Mouse (Mus musculus) G1E (cell line): ENCODE measurements around the gene Sik3. TPM values are rescaled to one million over a fixed set of nuclear protein-coding genes. Genes with fewer than 3 reads are reported as not detected.
"Not testable (repeated sequence)": the region's sequence is repeated elsewhere in the genome, so short reads cannot be mapped to it uniquely, and the experiment has no call there.

Experiments used
- ATAC-seq: 2 replicates; pipeline ENCODE4 v1.8.0; 2016; ENCODE audit warnings: mild to moderate bottlenecking; ENCODE audit not compliant: insufficient number of reproducible peaks, poor library complexity, low FRiP score, severe bottlenecking; ENCODE audit errors: extremely low read depth
- DNase-seq: peaks from one replicate; pipeline ENCODE4 v3.0.0; 2012; ENCODE audit warnings: low spot score
- H3K27me3 ChIP-seq: 2 replicates; pipeline ENCODE4 v1.6.1; 2012; ENCODE audit warnings: mild to moderate bottlenecking, low read length, inconsistent platforms; ENCODE audit not compliant: insufficient read depth
- H3K36me3 ChIP-seq: replicated peaks from 2 replicates; pipeline ENCODE3; 2012; ENCODE audit warnings: mild to moderate bottlenecking, inconsistent platforms
- H3K4me1 ChIP-seq: 2 replicates; pipeline ENCODE4 v1.6.1; 2012; ENCODE audit warnings: low read depth, low read length, inconsistent platforms, mixed read lengths; ENCODE audit not compliant: insufficient read depth
- H3K4me3 ChIP-seq: 2 replicates; pipeline ENCODE4 v1.5.1; 2012; ENCODE audit warnings: low read depth, mild to moderate bottlenecking, inconsistent platforms, low read length, moderate library complexity, mixed read lengths
- H3K9me3 ChIP-seq: replicated peaks from 2 replicates; pipeline ENCODE4 v1.6.1; 2012; ENCODE audit warnings: inconsistent platforms
- CTCF ChIP-seq: IDR thresholded peaks from 2 replicates; pipeline ENCODE4 v1.5.1; 2012; ENCODE audit warnings: low read depth, low read length, inconsistent platforms, mixed read lengths
- GATA1 ChIP-seq: IDR thresholded peaks from 2 replicates; pipeline ENCODE4 v1.6.1; 2012; ENCODE audit warnings: borderline replicate concordance, low read length, inconsistent platforms, mixed read lengths
- GATA2 ChIP-seq: IDR thresholded peaks from 2 replicates; pipeline ENCODE4 v1.6.1; 2012; ENCODE audit warnings: low read depth, low read length, inconsistent platforms, borderline replicate concordance
- POLR2AphosphoS5 ChIP-seq: IDR thresholded peaks from 2 replicates; pipeline ENCODE4 v1.6.1; 2012; ENCODE audit warnings: low read depth, low read length, inconsistent platforms; ENCODE audit not compliant: insufficient replicate concordance
- TAL1 ChIP-seq: conservative IDR thresholded peaks from 2 replicates; pipeline ENCODE4 v1.6.1; 2012; ENCODE audit warnings: low read depth, low read length, inconsistent platforms, mixed read lengths
- polyA plus RNA-seq: library from polyadenylated mRNA; stranded (reverse); fragments of >175 nt; gene quantifications from 2 replicates; pipeline ENCODE4 v1.2.3, GENCODE M21; 2012
- total RNA-seq, 2 experiments: library from RNA; stranded (forward) in 1 of 2; stranded (reverse) in 1 of 2; fragments of 200-1000 nt in 1 of 2; fragments of >200 nt in 1 of 2; fragmentation: Nextera tagmentation in 1 of 2; gene quantifications; 2 replicates each; pipeline ENCODE4 v1.2.3; 2014 to 2017

Sik3 gene
- total and polyA plus RNA-seq, 3 experiments = 30.5 to 99.0 (median 49.1) TPM

DNA sequence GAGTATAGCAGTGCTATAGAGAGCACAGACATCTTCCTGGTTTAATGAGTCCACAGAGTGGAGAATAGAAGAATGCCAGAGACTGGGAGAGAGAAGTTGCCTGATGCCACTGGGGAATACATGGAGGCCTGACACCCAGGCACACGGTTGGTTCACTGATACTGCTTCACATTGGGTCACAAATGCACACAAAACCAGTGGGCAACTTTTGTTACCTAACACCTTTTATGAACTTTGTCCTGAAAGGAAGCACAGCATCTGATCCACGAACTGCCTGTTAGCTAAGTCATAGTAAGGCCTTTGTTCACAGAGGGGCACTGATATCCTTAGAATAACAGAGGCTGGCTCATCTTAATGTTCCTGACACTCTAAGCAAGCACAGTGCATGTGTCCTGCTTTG lies 116.6 kb downstream of the Sik3 start:
- peaks cover 69% of the 10 kb centered on the region for H3K36me3 ChIP-seq
- no peaks in the 10 kb centered on the region; the same call in 1 of the 2 replicates for H3K4me1 ChIP-seq
- no peak overlapping the region for H3K4me3 ChIP-seq
- TF ChIP-seq GATA2 (no peak), TAL1 (no peak), GATA1 (no peak), POLR2AphosphoS5 (no peak), CTCF (no peak)
- ATAC-seq = no peak
- DNase-seq = no peak
- no peaks in the 10 kb centered on the region for H3K9me3 ChIP-seq
- no peaks in the 10 kb centered on the region for H3K27me3 ChIP-seq

DNA sequence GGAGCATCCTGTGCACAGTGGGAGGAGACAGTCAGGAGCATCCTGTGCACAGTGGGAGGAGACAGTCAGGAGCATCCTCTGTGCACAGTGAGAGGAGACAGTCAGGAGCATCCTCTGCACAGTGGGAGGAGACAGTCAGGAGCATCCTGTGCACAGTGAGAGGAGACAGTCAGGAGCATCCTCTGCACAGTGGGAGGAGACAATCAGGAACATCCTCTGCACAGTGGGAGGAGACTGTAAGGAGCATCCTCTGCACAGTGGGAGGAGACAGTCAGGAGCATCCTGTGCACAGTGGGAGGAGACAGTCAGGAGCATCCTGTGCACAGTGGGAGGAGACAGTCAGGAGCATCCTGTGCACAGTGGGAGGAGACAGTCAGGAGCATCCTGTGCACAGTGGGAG lies 120.2 kb downstream of the Sik3 start:
- peaks cover 38% of the 10 kb centered on the region for H3K36me3 ChIP-seq
- not testable (repeated sequence) for H3K4me1 ChIP-seq, ATAC-seq, H3K9me3 ChIP-seq, H3K27me3 ChIP-seq, H3K4me3 ChIP-seq, DNase-seq

DNA sequence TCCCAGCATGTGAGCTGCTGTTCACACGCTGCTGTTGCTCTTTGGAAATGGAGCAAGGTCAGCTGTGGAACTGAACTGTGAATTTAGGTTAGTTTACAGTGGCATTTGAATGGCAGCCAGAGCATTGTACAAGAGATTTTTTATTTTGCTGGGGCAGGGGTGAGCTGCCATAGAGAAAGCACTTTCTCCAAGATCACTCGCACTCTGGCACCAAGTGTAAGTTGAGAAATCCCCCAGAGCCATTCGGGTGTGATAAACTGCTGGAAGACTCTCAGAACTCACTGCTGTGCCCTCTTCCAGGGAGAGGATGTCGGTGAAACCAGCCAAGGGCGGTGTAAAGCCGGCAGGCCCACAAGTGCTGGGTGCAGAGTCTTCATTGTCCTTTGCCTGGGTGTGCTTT lies 126.2 kb downstream of the Sik3 start:
- Histone ChIP-seq H3K9me3 (no peaks in the 10 kb centered on the region), H3K4me3 (no peak overlapping the region), H3K27me3 (no peaks in the 10 kb centered on the region), H3K4me1 (peaks cover 16% of the 10 kb centered on the region), H3K36me3 (peaks cover 23% of the 10 kb centered on the region)
- TF ChIP-seq GATA1 = no peak
- ATAC-seq = no peak
- no peak for DNase-seq

DNA sequence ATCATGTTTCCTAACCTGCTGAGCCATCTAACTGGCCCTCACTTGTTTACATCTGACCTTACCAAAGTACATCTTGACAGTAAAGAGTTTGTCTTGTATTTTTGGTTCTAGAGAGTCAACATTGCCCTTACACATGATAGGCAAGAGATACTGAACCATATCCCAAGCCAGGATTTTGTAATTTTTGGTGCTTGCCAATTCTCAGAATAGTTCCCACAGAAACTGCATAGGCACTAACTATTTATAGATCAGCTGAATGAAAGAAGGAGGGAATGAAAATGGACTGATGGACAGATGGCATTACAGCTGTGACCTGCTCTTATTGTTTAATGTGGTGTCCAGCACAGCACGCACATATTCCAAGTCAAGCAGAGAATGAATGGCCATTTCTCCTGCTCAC lies 128.2 kb downstream of the Sik3 start:
- TF ChIP-seq TAL1 (no peak), GATA1 (no peak), POLR2AphosphoS5 (no peak), CTCF (no peak), GATA2 (no peak)
- Histone ChIP-seq H3K4me3 (no peak overlapping the region), H3K9me3 (no peaks in the 10 kb centered on the region), H3K27me3 (no peaks in the 10 kb centered on the region), H3K4me1 (peaks cover 29% of the 10 kb centered on the region), H3K36me3 (peaks cover 31% of the 10 kb centered on the region)
- no peak for DNase-seq
- no peak for ATAC-seq

DNA sequence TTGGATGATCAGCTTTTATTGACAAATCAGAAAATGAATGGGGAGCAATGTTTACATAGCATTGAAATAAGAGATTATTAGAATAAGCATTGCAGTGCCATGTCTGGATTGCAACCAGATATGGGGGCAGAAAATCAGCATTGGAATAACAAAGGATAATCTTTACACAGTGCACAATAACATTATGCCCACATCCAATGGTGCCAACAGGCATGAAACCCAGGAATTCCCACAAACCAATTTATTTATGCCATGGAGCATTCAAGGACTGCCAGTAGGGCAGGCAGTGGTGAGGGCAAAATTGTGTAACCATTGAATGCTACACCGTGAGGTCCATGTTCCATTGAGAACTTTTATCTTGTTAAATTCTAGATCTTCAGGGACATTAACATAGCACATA lies 129.4 kb downstream of the Sik3 start:
- DNase-seq = no peak
- H3K36me3 ChIP-seq = peaks cover 40% of the 10 kb centered on the region
- no peaks in the 10 kb centered on the region for H3K9me3 ChIP-seq
- no peak for ATAC-seq
- H3K4me3 ChIP-seq = no peak overlapping the region
- TF ChIP-seq POLR2AphosphoS5 = no peak
- TF ChIP-seq CTCF = no peak
- TF ChIP-seq TAL1 = no peak
- TF ChIP-seq GATA1 = no peak
- TF ChIP-seq GATA2 = no peak
- no peaks in the 10 kb centered on the region for H3K27me3 ChIP-seq
- H3K4me1 ChIP-seq = peaks cover 40% of the 10 kb centered on the region

DNA sequence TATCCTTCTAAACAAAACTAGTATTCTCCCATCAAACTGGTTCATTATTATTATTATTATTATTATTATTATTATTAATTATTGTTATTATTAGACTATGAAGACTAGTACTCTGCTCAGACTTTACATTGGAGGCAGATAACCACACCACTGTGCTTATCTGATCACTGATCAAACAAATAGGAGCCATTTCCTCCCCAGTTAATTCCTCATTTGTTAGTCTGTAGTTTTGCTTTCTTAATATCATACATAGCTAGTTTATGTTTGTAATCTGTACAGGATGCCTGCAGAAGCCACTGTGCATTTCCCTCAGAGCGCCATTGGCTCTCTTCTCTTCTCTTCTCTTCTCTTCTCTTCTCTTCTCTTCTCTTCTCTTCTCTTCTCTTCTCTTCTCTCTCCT lies 129.9 kb downstream of the Sik3 start:
- Histone ChIP-seq H3K9me3 (no peaks in the 10 kb centered on the region), H3K27me3 (no peaks in the 10 kb centered on the region), H3K4me1 (peaks cover 45% of the 10 kb centered on the region), H3K36me3 (peaks cover 40% of the 10 kb centered on the region), H3K4me3 (no peak overlapping the region)
- TF ChIP-seq CTCF (no peak), GATA2 (no peak), TAL1 (no peak), GATA1 (no peak), POLR2AphosphoS5 (no peak)
- ATAC-seq (no peak), DNase-seq (no peak)

DNA sequence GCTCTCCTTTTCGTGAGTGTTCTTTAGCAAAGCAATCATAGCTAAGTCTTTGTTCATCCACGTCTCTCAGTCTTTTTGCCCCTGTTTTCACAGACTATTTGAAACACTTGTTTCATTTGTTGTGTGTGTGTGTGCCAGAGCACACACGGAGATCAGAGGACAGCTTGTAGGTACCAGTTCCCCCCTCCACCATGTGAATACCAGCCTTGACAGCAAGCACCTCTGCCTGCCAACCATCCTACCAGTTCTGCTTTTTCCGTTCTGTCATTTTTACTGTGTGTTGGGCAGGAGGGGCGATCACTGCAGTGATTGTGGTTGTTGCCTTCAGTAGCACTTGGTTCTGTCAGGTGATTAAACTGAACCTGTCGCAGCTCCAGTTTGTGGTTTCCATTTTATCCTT lies 132.4 kb downstream of the Sik3 start:
- H3K36me3 ChIP-seq = peaks cover 32% of the 10 kb centered on the region
- ATAC-seq = no peak
- H3K4me3 ChIP-seq = no peak overlapping the region
- no peak for TF ChIP-seq TAL1
- no peak for TF ChIP-seq GATA2
- no peak for TF ChIP-seq CTCF
- TF ChIP-seq POLR2AphosphoS5 = no peak
- no peak for TF ChIP-seq GATA1
- DNase-seq = no peak
- no peaks in the 10 kb centered on the region for H3K9me3 ChIP-seq
- no peaks in the 10 kb centered on the region for H3K27me3 ChIP-seq
- H3K4me1 ChIP-seq = peaks cover 69% of the 10 kb centered on the region

DNA sequence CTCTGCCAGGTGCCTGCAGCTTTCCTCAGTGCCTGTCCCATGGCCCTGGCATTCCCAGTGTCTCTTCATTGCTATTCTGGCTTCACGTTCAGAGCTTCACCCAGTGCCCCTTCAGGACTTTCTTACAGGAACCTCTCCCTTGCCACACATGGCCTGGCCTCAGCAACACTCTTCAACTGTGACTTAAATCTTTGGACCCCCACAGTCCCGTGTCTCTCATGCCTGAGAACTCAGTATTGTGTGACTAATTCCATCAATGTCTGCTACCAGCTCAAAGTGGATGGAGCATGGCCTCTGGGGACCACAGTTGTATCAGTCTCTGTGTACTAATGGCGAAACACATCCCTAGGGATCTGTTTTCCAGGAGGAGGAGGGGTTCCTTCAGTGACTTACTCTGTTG lies 133.8 kb downstream of the Sik3 start:
- Histone ChIP-seq H3K27me3 (no peaks in the 10 kb centered on the region), H3K4me1 (peaks cover 81% of the 10 kb centered on the region), H3K36me3 (peaks cover 35% of the 10 kb centered on the region), H3K9me3 (no peaks in the 10 kb centered on the region), H3K4me3 (no peak overlapping the region)
- TF ChIP-seq GATA2 (no peak), CTCF (no peak), GATA1 (no peak), TAL1 (no peak), POLR2AphosphoS5 (no peak)
- ATAC-seq (no peak), DNase-seq (no peak)
